Mouse (Mus musculus) C2C12 (cell line): ENCODE measurements around the gene Oxtr. TPM values are rescaled to one million over a fixed set of nuclear protein-coding genes. Genes with fewer than 3 reads are reported as not detected.

Source experiments
- H3K27me3 ChIP-seq: one replicate; pipeline ENCODE4 v1.6.1; 2011; ENCODE audit not compliant: control insufficient read depth, insufficient read depth, insufficient read length
- H3K36me3 ChIP-seq: one replicate; pipeline ENCODE4 v1.6.1; 2011; ENCODE audit not compliant: control insufficient read depth, insufficient read depth
- H3K4me3 ChIP-seq: one replicate; pipeline ENCODE4 v1.5.1; 2011; ENCODE audit warnings: mild to moderate bottlenecking, control low read depth; ENCODE audit not compliant: poor library complexity, insufficient read depth, severe bottlenecking
- H3K79me2 ChIP-seq: one replicate; pipeline ENCODE4 v1.6.1; 2011; ENCODE audit not compliant: control insufficient read depth, insufficient read depth
- H3K79me3 ChIP-seq: one replicate; pipeline ENCODE4 v1.6.1; 2011; ENCODE audit warnings: low read depth, control low read depth
- H3ac ChIP-seq: one replicate; pipeline ENCODE3; 2011; ENCODE audit warnings: low read depth; ENCODE audit not compliant: control insufficient read depth, insufficient read length
- CEBPB ChIP-seq: IDR thresholded peaks from one replicate; pipeline ENCODE4 v1.6.1; 2011; ENCODE audit warnings: low read depth, mild to moderate bottlenecking, control low read depth, moderate library complexity
- CTCF ChIP-seq: IDR thresholded peaks from one replicate; pipeline ENCODE4 v1.5.1; 2011; ENCODE audit not compliant: control insufficient read depth, insufficient read depth, insufficient read length
- FOSL1 ChIP-seq: IDR thresholded peaks from one replicate; pipeline ENCODE4 v1.8.0; 2011; ENCODE audit warnings: mild to moderate bottlenecking, low read length; ENCODE audit not compliant: poor library complexity, insufficient read depth, severe bottlenecking
- MAX ChIP-seq: IDR thresholded peaks from one replicate; pipeline ENCODE4 v1.6.1; 2011; ENCODE audit warnings: mild to moderate bottlenecking, control low read depth
- MYOD1 ChIP-seq: IDR thresholded peaks from one replicate; pipeline ENCODE4 v1.6.1; 2011; ENCODE audit warnings: low read depth; ENCODE audit not compliant: control insufficient read depth, insufficient read length
- MYOG ChIP-seq: IDR thresholded peaks from one replicate; pipeline ENCODE4 v1.6.1; 2011; ENCODE audit not compliant: control insufficient read depth, insufficient read length; ENCODE audit errors: extremely low read depth
- USF1 ChIP-seq: IDR thresholded peaks from one replicate; pipeline ENCODE4 v1.6.1; 2011; ENCODE audit warnings: low read depth, mild to moderate bottlenecking, control low read depth, moderate library complexity
- long read RNA-seq, 2 experiments: library from polyadenylated mRNA; unstranded; transcript quantifications; one replicate each; pipeline ENCODE4 v2.0.0; 2019 to 2020
- polyA plus RNA-seq: library from polyadenylated mRNA; unstranded; fragments of >200 nt; fragmentation: generic; extraction: Trizol; gene quantifications from one replicate; pipeline ENCODE4 v1.2.1, GENCODE M21; 2012; ENCODE audit warnings: missing spikeins

Gene Oxtr
- 0.04 TPM for polyA plus RNA-seq
- long read RNA-seq, experiment 1 = 0 reads
- long read RNA-seq, experiment 2 = 0 reads

DNA sequence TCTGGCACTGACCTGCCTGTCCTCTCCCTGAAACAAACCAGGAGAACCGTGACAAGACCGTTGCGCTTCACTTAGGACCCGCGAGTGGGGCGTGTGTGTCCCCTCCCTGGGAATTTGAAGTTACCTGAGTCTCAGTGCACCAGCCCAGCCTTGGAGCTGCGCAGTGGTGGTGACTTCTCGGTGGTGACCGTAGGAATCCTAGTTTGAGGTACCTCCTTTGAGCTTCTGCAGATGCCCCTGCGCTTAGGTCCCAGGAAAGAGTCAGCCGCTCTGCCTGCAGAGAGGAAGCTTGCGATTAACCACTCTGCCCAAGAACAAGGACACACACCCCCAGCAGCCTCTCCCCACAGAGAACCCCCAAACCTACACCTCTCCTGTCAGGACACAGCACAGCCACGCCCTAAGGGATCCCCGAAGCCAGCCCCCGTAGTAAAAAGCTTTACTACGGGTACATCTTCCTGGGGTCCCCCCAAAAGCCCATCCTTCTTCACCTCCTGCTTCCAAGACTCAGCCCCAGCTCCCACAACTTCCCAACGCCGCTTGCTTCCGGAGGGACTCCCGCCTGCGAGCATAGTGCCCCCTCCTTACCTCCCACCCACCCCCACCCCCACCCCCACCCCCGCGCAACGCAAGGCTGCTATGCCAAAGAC, at the start of gene Oxtr:
Gene Oxtr (minus strand): TSS at position 34 of the 650 bp plus-strand sequence.
- H3K27me3 ChIP-seq = peaks cover 22% of the 10 kb centered on the region
- H3K79me3 ChIP-seq = no peaks in the 10 kb centered on the region

GRCm38 (mm10) chr6:112525434-112525833, 35.7 kb upstream of the Oxtr start:
- Histone ChIP-seq H3K36me3 (no peaks in the 10 kb centered on the region), H3K4me3 (no peak overlapping the region), H3K79me3 (no peaks in the 10 kb centered on the region), H3K79me2 (no peaks in the 10 kb centered on the region), H3ac (no peak overlapping the region), H3K27me3 (peaks cover 49% of the 10 kb centered on the region)
- TF ChIP-seq CTCF (no peak), MAX (no peak), USF1 (no peak), CEBPB (no peak), FOSL1 (no peak), MYOG (no peak), MYOD1 (no peak)

More for the DNA sequence above, at the start of gene Oxtr:
- H3ac ChIP-seq = no peak within 1 kb of the TSS
- H3K4me3 ChIP-seq = no peak within 1 kb of the TSS
- H3K79me2 ChIP-seq = no peaks in the 10 kb centered on the region
- no peaks in the 10 kb centered on the region for H3K36me3 ChIP-seq
- TF ChIP-seq MAX (no peak), MYOD1 (no peak), FOSL1 (no peak), CTCF (no peak), USF1 (no peak), MYOG (no peak), CEBPB (no peak)

DNA sequence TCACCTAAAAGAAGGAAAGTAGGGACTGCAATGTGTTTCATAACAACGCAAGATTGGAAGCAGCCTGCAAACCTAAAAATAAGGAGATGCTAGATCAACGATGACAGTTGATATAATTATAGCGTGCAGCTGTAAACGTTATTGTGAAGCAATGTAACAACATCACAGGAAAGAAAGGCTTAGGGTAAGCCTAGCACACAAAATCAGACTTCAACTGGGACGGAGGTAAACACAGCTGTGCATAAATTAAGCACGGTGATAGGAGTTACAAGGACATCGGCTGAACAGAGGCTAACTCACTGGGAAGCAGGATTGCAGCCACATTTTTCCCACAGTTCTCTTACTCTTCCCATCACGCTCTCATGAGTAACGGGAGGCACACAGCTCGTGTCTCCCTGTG, 34.7 kb upstream of the Oxtr start:
- Histone ChIP-seq H3K79me3 (no peaks in the 10 kb centered on the region), H3K79me2 (no peaks in the 10 kb centered on the region), H3ac (no peak overlapping the region), H3K36me3 (no peaks in the 10 kb centered on the region), H3K4me3 (no peak overlapping the region), H3K27me3 (peaks cover 56% of the 10 kb centered on the region)
- TF ChIP-seq USF1 = no peak
- no peak for TF ChIP-seq CEBPB
- TF ChIP-seq CTCF = no peak
- TF ChIP-seq MAX = no peak
- TF ChIP-seq MYOG = no peak
- no peak for TF ChIP-seq FOSL1
- no peak for TF ChIP-seq MYOD1

GRCm38 (mm10) chr6:112517991-112518390, 28.2 kb upstream of the Oxtr start:
- no peaks in the 10 kb centered on the region for H3K79me3 ChIP-seq
- H3K4me3 ChIP-seq = no peak overlapping the region
- no peaks in the 10 kb centered on the region for H3K79me2 ChIP-seq
- no peaks in the 10 kb centered on the region for H3K36me3 ChIP-seq
- no peak overlapping the region for H3ac ChIP-seq
- TF ChIP-seq MAX (no peak), USF1 (no peak), CEBPB (no peak), MYOD1 (no peak), MYOG (no peak), FOSL1 (no peak), CTCF (no peak)
- peaks cover 45% of the 10 kb centered on the region for H3K27me3 ChIP-seq

- Histone ChIP-seq H3K4me3 (no peak overlapping the region), H3K79me3 (no peaks in the 10 kb centered on the region), H3K36me3 (no peaks in the 10 kb centered on the region), H3ac (no peak overlapping the region), H3K27me3 (peaks cover 40% of the 10 kb centered on the region), H3K79me2 (no peaks in the 10 kb centered on the region)
- TF ChIP-seq MAX = no peak
- no peak for TF ChIP-seq USF1
- no peak for TF ChIP-seq CTCF
- no peak for TF ChIP-seq FOSL1
- no peak for TF ChIP-seq MYOG
- TF ChIP-seq CEBPB = no peak
- no peak for TF ChIP-seq MYOD1
Measured at GRCm38 (mm10) chr6:112517572-112517971, 27.8 kb upstream of the Oxtr start.
